Mouse (Mus musculus) stomach, postnatal 0 days (tissue): ENCODE results near the gene Cdhr5. TPM values are rescaled to one million over a fixed set of nuclear protein-coding genes. Genes with fewer than 3 reads are reported as not detected.
A peak's percentile ranks its signal among the peaks of the same experiment; 100 is the strongest.
"Not testable (repeated sequence)": the region's sequence is repeated elsewhere in the genome, so short reads cannot be mapped to it uniquely, and the experiment has no call there.

Experiments
- ATAC-seq: fragments of 200-750 bp; cut with Nextera tagmentation; 2 replicates; pipeline ENCODE4 v1.8.0; 2017; ENCODE audit not compliant: low FRiP score, low TSS enrichment
- DNase-seq: peaks from one replicate; pipeline ENCODE4 v3.0.0-alpha.2; 2016; ENCODE audit warnings: low spot score
- H3K27ac ChIP-seq: fragments of 300-500 bp; sonication (generic); replicated peaks from 2 replicates; pipeline ENCODE4 v1.5.1; 2014; ENCODE audit warnings: mild to moderate bottlenecking, control low read depth
- H3K27me3 ChIP-seq: fragments of 300-500 bp; sonication (generic); 2 replicates; pipeline ENCODE4 v1.6.1; 2014; ENCODE audit warnings: low read length; ENCODE audit not compliant: control insufficient read depth, insufficient read depth
- H3K36me3 ChIP-seq: fragments of 300-500 bp; sonication (generic); 2 replicates; pipeline ENCODE4 v1.6.1; 2014; ENCODE audit warnings: low read length, mixed read lengths; ENCODE audit not compliant: control insufficient read depth, insufficient read depth
- H3K4me1 ChIP-seq: fragments of 300-500 bp; sonication (generic); replicated peaks from 2 replicates; pipeline ENCODE4 v1.6.1; 2014; ENCODE audit warnings: antibody characterized with exemption; ENCODE audit not compliant: control insufficient read depth, insufficient read depth
- H3K4me2 ChIP-seq: fragments of 300-500 bp; sonication (generic); replicated peaks from 2 replicates; pipeline ENCODE4 v1.6.1; 2014; ENCODE audit warnings: low read depth, mild to moderate bottlenecking, control low read depth, moderate library complexity
- H3K4me3 ChIP-seq: fragments of 300-500 bp; sonication (generic); 2 replicates; pipeline ENCODE4 v1.5.1; 2014; ENCODE audit warnings: low read depth, low read length, control low read depth
- H3K9ac ChIP-seq: fragments of 300-500 bp; sonication (generic); 2 replicates; pipeline ENCODE4 v1.6.1; 2014; ENCODE audit warnings: mild to moderate bottlenecking, low read length, control low read depth, mixed read lengths
- H3K9me3 ChIP-seq: fragments of 300-500 bp; sonication (generic); 2 replicates; pipeline ENCODE4 v1.6.1; 2016; ENCODE audit warnings: low read length; ENCODE audit not compliant: control insufficient read depth
- CTCF ChIP-seq: IDR thresholded peaks from 2 replicates; pipeline ENCODE4 v1.5.1; 2016; ENCODE audit warnings: antibody characterized with exemption, low read depth, mild to moderate bottlenecking, moderate library complexity
- EP300 ChIP-seq: optimal IDR thresholded peaks from 2 replicates; pipeline ENCODE3; 2016; ENCODE audit warnings: antibody characterized with exemption
- WGBS: fragments of 180-500 bp; shearing (Covaris S2); extraction: QIAGEN DNeasy Blood & Tissue Kit; methylation state at CpG from one replicate; pipeline ENCODE4 v1.1.7; 2014; 5-methylcytosine and 5-hydroxymethylcytosine counted together
- polyA plus RNA-seq: library from polyadenylated mRNA; unstranded; fragments of >200 nt; fragmentation: Nextera tagmentation; extraction: Ambion mirVana; gene quantifications from 2 replicates; pipeline ENCODE4 v1.2.1, GENCODE M21; 2015

Gene Cdhr5
- polyA plus RNA-seq, 1 experiment from 2014 or later, result 2.0 TPM

GRCm38 (mm10) chr7:141264761-141265410, 11.7 kb downstream of the Cdhr5 start:
- H3K4me3 ChIP-seq, result peak overlapping the region; percentile 71
- H3K9ac ChIP-seq, result no peak overlapping the region
- no peaks in the 10 kb centered on the region for H3K4me1 ChIP-seq
- peak; percentile 73 for TF ChIP-seq CTCF
- no peak for TF ChIP-seq EP300
- H3K4me2 ChIP-seq, result peak overlapping the region; percentile 86; the same call in 1 of the 2 replicates
- WGBS, result 31% methylated on average over 12 of the region's 12 CpGs
- ATAC-seq, result peak; percentile 67
- no peaks in the 10 kb centered on the region for H3K27me3 ChIP-seq
- H3K9me3 ChIP-seq, result no peaks in the 10 kb centered on the region
- peaks cover 37% of the 10 kb centered on the region for H3K36me3 ChIP-seq
- peak; percentile 59 for DNase-seq
- no peak overlapping the region for H3K27ac ChIP-seq

GRCm38 (mm10) chr7:141264041-141264700, 12.4 kb downstream of the Cdhr5 start:
- Histone ChIP-seq H3K9me3 (no peaks in the 10 kb centered on the region), H3K4me2 (no peak overlapping the region), H3K4me3 (no peak overlapping the region), H3K4me1 (no peaks in the 10 kb centered on the region), H3K36me3 (peaks cover 44% of the 10 kb centered on the region), H3K27ac (no peak overlapping the region), H3K9ac (no peak overlapping the region), H3K27me3 (no peaks in the 10 kb centered on the region)
- TF ChIP-seq CTCF (no peak), EP300 (no peak)
- WGBS, result 75% methylated on average over 11 of the region's 11 CpGs
- DNase-seq (no peak), ATAC-seq (no peak)

GRCm38 (mm10) chr7:141263640-141264039, 12.9 kb downstream of the Cdhr5 start:
- Histone ChIP-seq H3K4me3 (no peak overlapping the region), H3K9ac (no peak overlapping the region), H3K4me1 (no peaks in the 10 kb centered on the region), H3K36me3 (peaks cover 47% of the 10 kb centered on the region), H3K9me3 (no peaks in the 10 kb centered on the region), H3K27me3 (no peaks in the 10 kb centered on the region), H3K27ac (no peak overlapping the region), H3K4me2 (no peak overlapping the region)
- DNase-seq (no peak), ATAC-seq (no peak)
- 91% methylated on average over 13 of the region's 13 CpGs for WGBS
- TF ChIP-seq EP300 (no peak), CTCF (no peak)

GRCm38 (mm10) chr7:141261480-141261879, 15.1 kb downstream of the Cdhr5 start:
- 77% methylated on average over 3 of the region's 3 CpGs for WGBS
- Histone ChIP-seq H3K9ac (no peak overlapping the region), H3K27me3 (no peaks in the 10 kb centered on the region), H3K9me3 (no peaks in the 10 kb centered on the region), H3K27ac (no peak overlapping the region), H3K4me1 (no peaks in the 10 kb centered on the region), H3K4me2 (no peak overlapping the region), H3K36me3 (peaks cover 67% of the 10 kb centered on the region), H3K4me3 (no peak overlapping the region)
- no peak for TF ChIP-seq EP300
- no peak for TF ChIP-seq CTCF
- DNase-seq (no peak), ATAC-seq (no peak)

GRCm38 (mm10) chr7:141256159-141256558, 20.4 kb downstream of the Cdhr5 start:
- no peaks in the 10 kb centered on the region for H3K4me1 ChIP-seq
- H3K27ac ChIP-seq, result no peak overlapping the region
- no peak for DNase-seq
- H3K4me3 ChIP-seq, result no peak overlapping the region
- H3K9me3 ChIP-seq, result no peaks in the 10 kb centered on the region
- H3K9ac ChIP-seq, result no peak overlapping the region
- 86% methylated on average over 10 of the region's 10 CpGs for WGBS
- H3K4me2 ChIP-seq, result no peak overlapping the region
- peaks cover 54% of the 10 kb centered on the region for H3K36me3 ChIP-seq
- no peak for ATAC-seq
- TF ChIP-seq CTCF (no peak), EP300 (no peak)
- H3K27me3 ChIP-seq, result no peaks in the 10 kb centered on the region

GRCm38 (mm10) chr7:141250486-141250885, 26.1 kb downstream of the Cdhr5 start:
- not testable (repeated sequence) for H3K9me3 ChIP-seq, H3K4me1 ChIP-seq, H3K9ac ChIP-seq, H3K27ac ChIP-seq, H3K27me3 ChIP-seq, ATAC-seq, DNase-seq, H3K4me3 ChIP-seq, H3K4me2 ChIP-seq
- WGBS, result 80% methylated on average over 4 of the region's 4 CpGs
- peaks cover 24% of the 10 kb centered on the region for H3K36me3 ChIP-seq
